Mouse (Mus musculus) neural tube, embryonic 10.5 days (tissue): ENCODE measurements around the gene Rtn2.

ENCODE experiments used
- DNase-seq: peaks from one replicate; pipeline ENCODE4 v3.0.0-alpha.2; 2017; ENCODE audit warnings: low spot score; ENCODE audit errors: extremely low spot score

Rtn2 gene

GRCm38 (mm10) chr7:19342481-19343027 lies 60.1 kb downstream of the Rtn2 start:
- DNase-seq, result peak; percentile 93

GRCm38 (mm10) chr7:19343210-19343808 lies 60.9 kb downstream of the Rtn2 start:
- peak; percentile 72 for DNase-seq

- no peak for DNase-seq
Measured at GRCm38 (mm10) chr7:19344237-19344847, 61.9 kb downstream of the Rtn2 start, which contains the start of gene Ercc1. Ercc1 (plus strand) TSS chr7:19344778.

- peak; percentile 95 for DNase-seq
Measured at GRCm38 (mm10) chr7:19344938-19345471, 62.6 kb downstream of the Rtn2 start.
